Mouse (Mus musculus) thymus, adult 2 months (tissue): ENCODE data around the gene Slit2. TPM values are rescaled to one million over a fixed set of nuclear protein-coding genes. Genes with fewer than 3 reads are reported as not detected.

Experiments
- DNase-seq: peaks from one replicate; pipeline ENCODE4 v3.0.0; 2021
- H3K27ac ChIP-seq: fragments of 200-500 bp; 2 replicates; pipeline ENCODE4 v1.5.1; 2012; ENCODE audit warnings: low read length, control low read depth; ENCODE audit not compliant: control insufficient read depth, insufficient read depth
- H3K27me3 ChIP-seq: fragments of 200-500 bp; 2 replicates; pipeline ENCODE4 v1.6.1; 2012; ENCODE audit warnings: mild to moderate bottlenecking, low read length, moderate library complexity, mixed read lengths; ENCODE audit not compliant: control insufficient read depth, insufficient read depth
- H3K36me3 ChIP-seq: fragments of 200-500 bp; 2 replicates; pipeline ENCODE4 v1.6.1; 2012; ENCODE audit warnings: mild to moderate bottlenecking, low read length, moderate library complexity; ENCODE audit not compliant: control insufficient read depth, insufficient read depth
- H3K4me1 ChIP-seq: fragments of 200-500 bp; replicated peaks from 2 replicates; pipeline ENCODE4 v1.6.1; 2012; ENCODE audit warnings: low read length; ENCODE audit not compliant: control insufficient read depth, insufficient read depth
- H3K4me3 ChIP-seq: fragments of 200-500 bp; 2 replicates; pipeline ENCODE4 v1.5.1; 2012; ENCODE audit warnings: mild to moderate bottlenecking, low read length, control low read depth, moderate library complexity; ENCODE audit not compliant: control insufficient read depth, insufficient read depth
- CTCF ChIP-seq: fragments of 200-500 bp; IDR thresholded peaks from 2 replicates; pipeline ENCODE4 v1.5.1; 2012; ENCODE audit warnings: mild to moderate bottlenecking, control low read depth, low read length, moderate library complexity, borderline replicate concordance; ENCODE audit not compliant: control insufficient read depth, poor library complexity, insufficient read depth; ENCODE audit errors: extremely low read depth
- POLR2A ChIP-seq: fragments of 200-500 bp; IDR thresholded peaks from 2 replicates; pipeline ENCODE4 v1.6.1; 2012; ENCODE audit warnings: mild to moderate bottlenecking, low read length, control low read depth, moderate library complexity; ENCODE audit not compliant: control insufficient read depth, poor library complexity, insufficient read depth; ENCODE audit errors: extremely low read depth
- WGBS: fragments of 180-500 bp; shearing (Covaris S2); methylation state at CpG from one replicate; pipeline ENCODE4 v1.1.7; 2018; 5-methylcytosine and 5-hydroxymethylcytosine counted together
- polyA plus RNA-seq: library from polyadenylated mRNA; depleted of rRNA; stranded (reverse); fragments of >200 nt; gene quantifications from 2 replicates; pipeline ENCODE4 v1.2.3, GENCODE M21; 2012

Gene Slit2
- polyA plus RNA-seq, 1 experiment: 0.73 TPM

DNA sequence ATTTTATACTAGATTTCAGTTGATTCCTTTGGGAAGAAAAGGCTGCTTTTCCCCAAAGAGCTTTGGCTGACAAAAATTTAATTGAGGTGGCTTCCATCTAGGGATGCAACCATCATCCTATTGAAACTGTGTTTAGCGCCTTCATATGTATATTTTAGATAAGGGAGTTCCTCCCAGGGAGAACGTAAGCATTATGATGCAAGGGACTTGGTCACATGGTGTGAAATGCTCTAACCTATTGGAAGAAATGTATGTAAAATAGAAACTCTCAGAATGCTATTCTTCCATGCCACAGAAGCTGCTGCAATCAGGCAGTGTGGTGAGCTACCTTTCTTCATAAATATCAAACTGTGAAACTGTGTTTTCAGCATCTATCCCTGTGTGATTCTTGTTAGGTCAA is 347.9 kb downstream of the Slit2 start:
- H3K4me3 ChIP-seq: no peak overlapping the region
- no peak overlapping the region for H3K27ac ChIP-seq
- TF ChIP-seq CTCF (no peak), POLR2A (no peak)
- no peaks in the 10 kb centered on the region for H3K4me1 ChIP-seq
- DNase-seq: no peak
- no peaks in the 10 kb centered on the region for H3K27me3 ChIP-seq
- WGBS: 66% methylated on average over 2 of the region's 2 CpGs
- H3K36me3 ChIP-seq: no peaks in the 10 kb centered on the region

GRCm38 (mm10) chr5:48331441-48331840 is 348.5 kb downstream of the Slit2 start:
- no peaks in the 10 kb centered on the region for H3K4me1 ChIP-seq
- H3K27me3 ChIP-seq: no peaks in the 10 kb centered on the region
- DNase-seq: no peak
- H3K4me3 ChIP-seq: no peak overlapping the region
- 7% methylated on average over 5 of the region's 5 CpGs for whole genome bisulfite sequencing
- no peak overlapping the region for H3K27ac ChIP-seq
- no peaks in the 10 kb centered on the region for H3K36me3 ChIP-seq
- TF ChIP-seq CTCF (no peak), POLR2A (no peak)

DNA sequence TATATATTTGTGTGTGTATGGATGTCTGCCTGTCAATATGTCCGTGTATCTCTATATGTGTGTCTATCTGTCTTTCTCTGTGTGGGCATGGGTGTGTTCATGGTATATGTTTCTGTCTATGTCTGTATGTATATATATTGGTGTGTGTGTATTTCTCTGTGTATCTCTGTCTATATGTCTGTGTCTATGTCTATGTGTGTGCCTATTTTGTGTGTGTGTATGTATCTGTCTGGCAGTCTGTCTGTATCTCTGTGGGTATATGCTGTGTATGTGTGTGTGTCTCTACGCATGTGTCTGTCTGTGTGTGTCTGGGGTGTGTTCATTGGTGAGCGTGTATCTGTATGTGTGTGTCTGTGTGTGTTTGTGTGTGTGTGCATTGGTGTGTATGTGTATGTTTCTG is 350.5 kb downstream of the Slit2 start:
- no peak for DNase-seq
- WGBS: 97% methylated on average over 3 of the region's 3 CpGs
- Histone ChIP-seq H3K4me3 (no peak overlapping the region), H3K27me3 (no peaks in the 10 kb centered on the region), H3K36me3 (no peaks in the 10 kb centered on the region), H3K4me1 (no peaks in the 10 kb centered on the region), H3K27ac (no peak overlapping the region)
- no peak for TF ChIP-seq CTCF
- no peak for TF ChIP-seq POLR2A

DNA sequence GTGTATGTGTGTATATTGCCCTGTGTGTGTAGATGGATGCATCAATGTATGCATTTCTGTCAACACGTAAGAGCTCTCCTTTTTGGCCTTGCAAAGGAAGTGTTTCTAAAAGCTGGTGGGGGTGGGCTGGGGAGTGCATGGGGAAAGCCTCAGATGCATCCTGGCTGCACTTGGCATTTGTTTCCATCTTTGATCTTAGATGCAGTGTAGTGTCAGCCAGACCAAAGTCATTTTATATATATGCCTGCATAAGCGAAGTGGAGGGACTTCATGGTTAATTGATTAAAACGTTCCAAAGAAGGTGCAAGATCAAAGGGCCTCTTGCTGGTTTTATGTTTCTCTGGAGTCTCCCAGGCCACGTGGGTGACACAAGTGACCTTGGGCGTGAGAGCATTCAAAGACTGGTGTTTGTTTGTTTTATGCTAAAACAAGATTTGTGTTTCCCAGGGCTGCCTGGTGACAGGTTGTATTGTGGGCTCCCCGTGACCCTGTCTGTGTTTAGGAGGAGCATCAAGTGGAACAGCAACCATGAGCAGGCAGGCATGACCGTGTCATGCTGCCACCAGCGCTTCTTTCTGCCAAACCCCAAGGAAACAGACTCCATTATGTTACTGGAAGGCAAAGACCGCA is 351.1 kb downstream of the Slit2 start:
- Histone ChIP-seq H3K4me1 (no peaks in the 10 kb centered on the region), H3K27me3 (no peaks in the 10 kb centered on the region), H3K36me3 (no peaks in the 10 kb centered on the region), H3K27ac (no peak overlapping the region), H3K4me3 (no peak overlapping the region)
- DNase-seq: no peak
- 82% methylated on average over 9 of the region's 9 CpGs for WGBS
- TF ChIP-seq CTCF (no peak), POLR2A (no peak)

DNA sequence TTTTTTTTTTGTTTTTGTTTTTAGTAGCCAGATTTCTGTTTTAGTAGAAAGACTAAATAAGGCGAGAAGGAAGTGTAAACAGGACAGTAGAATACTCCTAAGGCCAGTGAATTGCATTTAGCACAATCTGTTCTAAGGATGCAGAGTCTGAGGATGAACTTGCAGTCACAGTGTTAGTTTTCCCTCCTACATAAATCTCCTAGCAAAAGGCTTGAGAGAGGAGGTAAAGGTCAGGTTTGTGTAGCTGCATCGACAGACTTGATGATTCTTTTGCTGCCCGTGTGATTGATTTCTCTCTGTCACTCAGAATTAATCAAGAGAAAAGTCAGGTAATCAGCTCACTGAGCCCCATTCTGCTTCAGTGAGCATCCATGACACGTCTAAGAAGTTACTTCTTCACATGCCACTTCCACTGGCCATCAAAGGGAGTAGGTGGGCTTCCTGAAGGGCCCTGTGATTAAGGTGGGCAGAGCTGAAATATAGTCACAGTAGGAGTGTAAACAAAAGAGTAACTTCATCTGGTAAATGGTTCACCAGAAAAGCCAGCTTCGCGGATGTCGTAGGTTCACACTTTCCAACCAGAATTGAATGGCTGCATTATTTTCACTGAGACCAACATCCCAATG is 358.0 kb downstream of the Slit2 start:
- no peaks in the 10 kb centered on the region for H3K27me3 ChIP-seq
- WGBS: 83% methylated on average over 7 of the region's 7 CpGs
- no peak for TF ChIP-seq CTCF
- no peak for TF ChIP-seq POLR2A

GRCm38 (mm10) chr5:48345095-48345982 is 362.4 kb downstream of the Slit2 start:
- no peak overlapping the region for H3K4me3 ChIP-seq
- H3K4me1 ChIP-seq: no peaks in the 10 kb centered on the region
- H3K36me3 ChIP-seq: no peaks in the 10 kb centered on the region
- no peaks in the 10 kb centered on the region for H3K27me3 ChIP-seq
- H3K27ac ChIP-seq: no peak overlapping the region
- DNase-seq: no peak
- TF ChIP-seq CTCF (no peak), POLR2A (no peak)
- 39% methylated on average over 5 of the region's 5 CpGs for WGBS

More for the DNA sequence above, 358.0 kb downstream of the Slit2 start:
- Histone ChIP-seq H3K36me3 (no peaks in the 10 kb centered on the region), H3K4me1 (no peaks in the 10 kb centered on the region), H3K4me3 (no peak overlapping the region), H3K27ac (no peak overlapping the region)
- no peak for DNase-seq

DNA sequence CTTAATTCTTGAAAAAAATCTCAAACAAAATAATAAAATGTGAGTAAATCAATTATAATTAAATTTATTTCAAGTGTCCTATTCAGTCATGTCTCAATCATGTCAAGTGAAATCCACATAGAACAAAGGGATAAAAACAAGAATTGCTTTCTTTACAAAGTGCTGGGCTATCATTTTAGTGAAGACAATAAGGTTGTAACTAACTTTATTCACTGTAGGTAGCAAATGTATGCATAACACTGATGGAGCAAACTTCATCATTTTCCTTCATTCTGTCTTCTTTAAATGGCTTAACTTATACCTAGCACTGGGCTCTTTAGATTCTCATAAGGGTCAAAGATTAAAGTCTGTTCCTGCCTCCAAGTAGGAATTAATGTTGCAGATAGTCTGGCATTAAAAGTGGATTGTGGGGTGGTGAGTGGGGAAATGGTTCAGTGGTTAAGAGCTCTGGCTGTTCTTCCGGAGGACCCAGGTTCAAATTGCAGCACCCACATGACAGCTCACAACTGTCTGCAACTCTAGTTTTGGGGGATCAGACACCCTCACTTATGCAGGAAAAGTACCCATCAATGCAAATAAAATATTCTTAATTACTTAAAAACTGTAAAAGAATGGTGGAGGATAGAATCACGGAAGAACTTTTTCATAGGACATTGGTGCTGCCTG is 363.2 kb downstream of the Slit2 start:
- H3K4me3 ChIP-seq: no peak overlapping the region
- H3K27ac ChIP-seq: no peak overlapping the region
- TF ChIP-seq CTCF: no peak
- no peak for TF ChIP-seq POLR2A
- H3K4me1 ChIP-seq: no peaks in the 10 kb centered on the region
- no peak for DNase-seq
- H3K27me3 ChIP-seq: no peaks in the 10 kb centered on the region
- no peaks in the 10 kb centered on the region for H3K36me3 ChIP-seq
- 98% methylated on average over 2 of the region's 2 CpGs for WGBS
